Mouse (Mus musculus) embryonic fibroblast, embryonic 13.5 days (primary cell): ENCODE data around the gene Fgf10.

Source experiments
- CTCF ChIP-seq: IDR thresholded peaks from 2 replicates; pipeline ENCODE4 v1.5.1; 2011; ENCODE audit warnings: mild to moderate bottlenecking, control low read depth, low read length, moderate library complexity, borderline replicate concordance; ENCODE audit not compliant: insufficient read depth
- POLR2A ChIP-seq: IDR thresholded peaks from 2 replicates; pipeline ENCODE4 v1.6.1; 2011; ENCODE audit warnings: low read depth, mild to moderate bottlenecking, control low read depth, low read length, moderate library complexity

- no peak for TF ChIP-seq POLR2A
- no peak for TF ChIP-seq CTCF
Measured at GRCm38 (mm10) chr13:118716265-118716664, 46.7 kb downstream of the Fgf10 start.
